Mouse (Mus musculus): Measurements from ENCODE around the gene Ttc17.
"Not testable (repeated sequence)": the region's sequence is repeated elsewhere in the genome, so short reads cannot be mapped to it uniquely, and the experiment has no call there.

DNA sequence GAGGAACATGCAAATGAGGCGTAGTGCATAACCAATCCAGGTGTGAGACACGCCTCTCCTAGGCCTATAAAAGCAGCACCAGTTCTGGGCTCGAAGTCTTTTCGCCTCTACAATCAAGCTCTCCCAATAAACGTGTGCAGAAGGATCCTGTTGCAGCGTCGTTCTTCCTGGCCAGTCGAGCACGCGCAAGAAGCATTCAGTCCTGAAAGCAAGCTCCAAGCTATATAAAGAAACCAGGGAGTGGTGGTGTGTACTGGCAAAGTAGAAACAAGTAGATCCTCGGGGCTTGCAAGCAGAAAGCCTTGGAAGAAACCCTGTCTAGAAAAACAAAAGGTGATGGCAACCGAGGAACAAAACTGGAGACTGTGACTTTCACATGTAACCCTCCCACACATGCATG lies 15.4 kb downstream of the Ttc17 start:
- not testable (repeated sequence) for TF ChIP-seq CTCF (IDR thresholded peaks at IDR 0.05; ENCODE audit: extremely low read depth, insufficient read depth, insufficient read length, insufficient replicate concordance); POLR2A (IDR thresholded peaks at IDR 0.05; ENCODE audit: low read depth, low read length)
